Mouse (Mus musculus) ES-Bruce4 (cell line): ENCODE data around the gene Coro1a. TPM values are rescaled to one million over a fixed set of nuclear protein-coding genes. Genes with fewer than 3 reads are reported as not detected.

Experiments used
- H3K27ac ChIP-seq: 2 replicates; pipeline ENCODE4 v1.5.1; 2012; ENCODE audit warnings: low read length, inconsistent platforms; ENCODE audit not compliant: insufficient read depth
- H3K27me3 ChIP-seq: 2 replicates; pipeline ENCODE4 v1.6.1; 2012; ENCODE audit warnings: mild to moderate bottlenecking, low read length, inconsistent platforms; ENCODE audit not compliant: control insufficient read depth, poor library complexity, insufficient read depth, severe bottlenecking
- H3K36me3 ChIP-seq: 2 replicates; pipeline ENCODE4 v1.6.1; 2012; ENCODE audit warnings: inconsistent platforms, mild to moderate bottlenecking, low read length, moderate library complexity; ENCODE audit not compliant: control insufficient read depth, poor library complexity, insufficient read depth, severe bottlenecking
- H3K4me1 ChIP-seq: one replicate; pipeline ENCODE4 v1.8.1; 2011; ENCODE audit warnings: low read length; ENCODE audit not compliant: control insufficient read depth, insufficient read depth
- H3K4me3 ChIP-seq: 2 replicates; pipeline ENCODE4 v1.5.1; 2011; ENCODE audit warnings: low read depth, mild to moderate bottlenecking, low read length
- H3K9ac ChIP-seq: 2 replicates; pipeline ENCODE4 v1.6.1; 2012; ENCODE audit warnings: low read depth, mild to moderate bottlenecking, inconsistent platforms; ENCODE audit not compliant: poor library complexity, severe bottlenecking
- H3K9me3 ChIP-seq: replicated peaks from 2 replicates; pipeline ENCODE4 v1.6.1; 2012; ENCODE audit warnings: mild to moderate bottlenecking, low read length, inconsistent platforms; ENCODE audit not compliant: control insufficient read depth, poor library complexity, insufficient read depth, severe bottlenecking
- CTCF ChIP-seq: IDR thresholded peaks from one replicate; pipeline ENCODE4 v1.8.1; 2011; ENCODE audit warnings: low read depth, low read length
- EP300 ChIP-seq: IDR thresholded peaks from 2 replicates; pipeline ENCODE4 v1.6.1; 2011; ENCODE audit warnings: low read depth, low read length; ENCODE audit not compliant: insufficient read depth
- POLR2A ChIP-seq: IDR thresholded peaks from one replicate; pipeline ENCODE4 v1.8.1; 2011; ENCODE audit warnings: low read length; ENCODE audit not compliant: insufficient read depth
- polyA plus RNA-seq: library from polyadenylated mRNA; stranded (reverse); fragments of >200 nt; gene quantifications from 2 replicates; pipeline ENCODE4 v1.2.4, GENCODE M21; 2011; ENCODE audit warnings: low read depth; ENCODE audit not compliant: missing spikeins, insufficient read depth, insufficient read length

Gene Coro1a
- polyA plus RNA-seq, 1 experiment = 4.9 TPM

- H3K4me3 ChIP-seq = no peak overlapping the region
- TF ChIP-seq CTCF = no peak
- no peak for TF ChIP-seq POLR2A
- TF ChIP-seq EP300 = no peak
- H3K27me3 ChIP-seq = no peaks in the 10 kb centered on the region
- H3K36me3 ChIP-seq = no peaks in the 10 kb centered on the region
- H3K9ac ChIP-seq = no peak overlapping the region
- H3K9me3 ChIP-seq = no peaks in the 10 kb centered on the region
- no peak overlapping the region for H3K27ac ChIP-seq
- H3K4me1 ChIP-seq = no peaks in the 10 kb centered on the region
Observed at GRCm38 (mm10) chr7:126681221-126681620, 26.4 kb downstream of the Coro1a start.

GRCm38 (mm10) chr7:126679683-126680082, 27.9 kb downstream of the Coro1a start:
- Histone ChIP-seq H3K27ac (no peak overlapping the region), H3K9me3 (no peaks in the 10 kb centered on the region), H3K36me3 (no peaks in the 10 kb centered on the region), H3K9ac (no peak overlapping the region), H3K4me1 (no peaks in the 10 kb centered on the region), H3K27me3 (no peaks in the 10 kb centered on the region), H3K4me3 (no peak overlapping the region)
- TF ChIP-seq POLR2A (no peak), EP300 (no peak), CTCF (no peak)

GRCm38 (mm10) chr7:126678545-126679341, 28.8 kb downstream of the Coro1a start:
- no peak for TF ChIP-seq CTCF
- no peak for TF ChIP-seq POLR2A
- TF ChIP-seq EP300 = no peak
- 0 out of 2 replicates have a peak, but pooled peaks cover 3% of the 10 kb centered on the region for H3K36me3 ChIP-seq
- no peaks in the 10 kb centered on the region for H3K9me3 ChIP-seq
- no peak overlapping the region for H3K9ac ChIP-seq
- no peaks in the 10 kb centered on the region for H3K4me1 ChIP-seq
- no peaks in the 10 kb centered on the region for H3K27me3 ChIP-seq
- no peak overlapping the region for H3K27ac ChIP-seq
- H3K4me3 ChIP-seq = no peak overlapping the region

DNA sequence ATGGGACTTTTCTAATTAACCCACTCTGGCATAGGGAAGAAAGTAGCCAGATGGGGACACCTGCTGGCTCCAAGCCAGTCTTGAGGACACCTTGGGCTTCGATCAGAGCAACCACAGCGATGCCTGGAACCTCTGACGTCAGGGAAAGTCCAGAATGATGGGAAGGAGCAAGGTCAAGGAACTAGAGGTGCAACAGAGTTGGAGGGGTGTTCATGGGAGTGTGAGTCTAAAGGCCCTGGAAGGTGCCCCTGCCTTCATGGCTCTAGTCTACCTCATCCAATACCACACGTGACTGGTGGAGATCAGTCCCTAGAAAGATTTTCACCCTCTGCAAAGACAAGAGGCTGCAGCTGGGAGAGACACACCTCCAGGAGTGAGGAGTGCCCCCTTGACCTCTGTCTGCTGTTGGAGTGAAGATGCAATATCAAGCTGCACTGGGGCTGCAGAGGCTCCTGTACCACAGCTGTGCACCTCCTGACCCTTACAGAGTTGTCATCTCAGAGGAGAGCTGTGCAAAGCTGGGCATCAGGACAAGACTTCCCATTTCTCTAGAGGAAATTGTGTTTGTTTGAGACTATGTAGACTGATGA, 30.9 kb downstream of the Coro1a start:
- Histone ChIP-seq H3K4me1 (no peaks in the 10 kb centered on the region), H3K36me3 (peaks cover 9% of the 10 kb centered on the region; the same call in 1 of the 2 replicates), H3K9ac (no peak overlapping the region), H3K4me3 (no peak overlapping the region), H3K27me3 (no peaks in the 10 kb centered on the region), H3K9me3 (no peaks in the 10 kb centered on the region), H3K27ac (no peak overlapping the region)
- TF ChIP-seq CTCF = no peak
- TF ChIP-seq EP300 = no peak
- TF ChIP-seq POLR2A = no peak

- H3K9me3 ChIP-seq = no peaks in the 10 kb centered on the region
- H3K4me1 ChIP-seq = no peaks in the 10 kb centered on the region
- H3K36me3 ChIP-seq = peaks cover 9% of the 10 kb centered on the region; the same call in 1 of the 2 replicates
- no peak for TF ChIP-seq EP300
- no peak within 1 kb of the TSS for H3K27ac ChIP-seq
- no peak within 1 kb of the TSS for H3K4me3 ChIP-seq
- no peak within 1 kb of the TSS for H3K9ac ChIP-seq
- H3K27me3 ChIP-seq = no peaks in the 10 kb centered on the region
Observed at GRCm38 (mm10) chr7:126676207-126676606, 31.4 kb downstream of the Coro1a start, which contains the start of gene Sult1a1. Sult1a1 (minus strand) TSS chr7:126676432.

DNA sequence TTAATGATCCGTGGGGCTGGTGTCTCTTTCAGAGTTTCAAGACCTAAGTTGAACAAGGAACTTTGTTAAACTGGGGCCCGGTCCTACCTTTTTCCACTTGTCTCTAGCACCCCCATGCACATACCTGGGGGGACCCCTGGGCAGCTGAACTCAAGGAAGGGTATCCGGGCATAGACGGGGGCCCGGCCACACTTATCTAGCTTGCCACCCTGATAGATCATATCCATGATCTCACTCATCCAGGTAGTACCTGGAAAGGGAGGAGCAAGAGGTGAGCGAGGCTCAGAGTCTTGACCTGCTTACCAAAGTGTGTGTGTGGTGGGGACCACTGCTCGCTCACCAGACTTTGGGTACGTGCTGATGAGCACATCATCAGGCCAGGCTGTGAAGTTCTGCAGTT, 32.5 kb downstream of the Coro1a start:
- H3K9me3 ChIP-seq = no peaks in the 10 kb centered on the region
- H3K27ac ChIP-seq = no peak overlapping the region
- H3K4me1 ChIP-seq = no peaks in the 10 kb centered on the region
- no peak for TF ChIP-seq CTCF
- no peak for TF ChIP-seq EP300
- TF ChIP-seq POLR2A = no peak
- peaks cover 9% of the 10 kb centered on the region; the same call in 1 of the 2 replicates for H3K36me3 ChIP-seq
- H3K27me3 ChIP-seq = no peaks in the 10 kb centered on the region
- no peak overlapping the region for H3K4me3 ChIP-seq
- no peak overlapping the region for H3K9ac ChIP-seq
